Mouse (Mus musculus) heart, adult 9 months (tissue): ENCODE measurements around the gene Ikzf3.
A peak's percentile ranks its signal among the peaks of the same experiment; 100 is the strongest.

Experiments used
- DNase-seq, 2 experiments: peaks; one replicate each; pipeline ENCODE4 v3.0.0; 2022; ENCODE audit warnings: low spot score in 2 of 2

Ikzf3 gene

DNA sequence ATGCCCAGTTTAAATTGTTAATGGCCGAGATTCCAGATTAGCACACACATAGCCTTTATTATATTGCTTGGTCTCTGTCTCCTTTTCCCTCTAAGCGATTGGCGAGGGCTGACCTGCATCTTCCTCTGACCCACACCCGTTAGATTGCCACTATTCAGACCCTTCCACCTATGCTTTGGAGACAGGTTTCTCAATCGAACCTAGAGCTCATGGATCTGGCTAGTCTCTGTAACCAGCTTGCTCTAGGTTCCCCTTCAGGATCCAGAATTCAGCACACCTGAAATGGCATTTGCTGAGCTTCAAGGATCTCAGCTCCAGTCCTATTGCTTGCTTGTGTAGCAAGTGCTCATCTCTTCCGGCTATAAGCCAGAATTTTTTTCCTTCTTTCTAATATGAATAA is 23.6 kb upstream of the Ikzf3 start:
- DNase-seq = no peak

DNA sequence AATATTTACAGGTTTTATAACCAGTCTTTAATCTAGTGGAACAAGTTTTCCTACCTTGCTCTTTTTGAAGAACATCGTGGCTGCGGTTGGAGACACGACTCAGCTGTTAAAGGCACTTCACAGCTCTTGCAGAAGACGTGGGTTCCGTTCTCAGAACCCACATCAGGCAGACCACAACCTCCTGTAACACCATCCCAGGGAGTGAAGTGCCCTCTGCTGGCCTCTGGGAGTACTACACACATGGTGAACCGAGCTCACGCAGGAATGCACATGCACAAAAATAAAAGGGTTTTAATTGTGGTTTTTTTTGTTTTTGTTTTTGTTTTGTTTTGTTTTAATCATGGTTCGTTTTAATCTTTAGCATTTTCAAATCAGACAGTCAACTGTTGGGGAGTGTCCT is 22.5 kb upstream of the Ikzf3 start:
- no peak for DNase-seq

DNA sequence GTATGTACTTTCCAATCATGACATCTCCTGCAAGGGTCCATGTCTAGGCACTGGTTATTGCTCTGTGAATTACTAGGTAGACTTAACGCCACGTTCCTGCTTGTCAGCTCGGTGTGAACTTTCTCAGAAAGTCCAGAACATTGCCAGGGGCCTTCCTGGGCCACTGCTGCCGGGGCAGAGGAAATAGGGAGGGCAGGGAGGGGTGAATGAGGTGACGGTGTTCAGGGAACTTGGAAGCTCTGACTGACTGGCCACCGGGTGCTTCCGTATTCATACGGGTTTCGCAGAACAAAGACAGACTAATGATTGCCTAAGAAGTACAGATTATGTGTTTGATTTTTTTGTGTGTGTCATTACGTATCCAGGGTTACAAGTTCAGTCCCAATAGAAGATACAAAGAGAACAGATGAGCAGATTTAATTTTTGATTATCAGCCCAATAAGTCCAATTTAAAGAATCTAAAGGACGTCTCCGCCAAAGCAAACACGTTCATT is 18.1 kb upstream of the Ikzf3 start:
- DNase-seq = no peak

DNA sequence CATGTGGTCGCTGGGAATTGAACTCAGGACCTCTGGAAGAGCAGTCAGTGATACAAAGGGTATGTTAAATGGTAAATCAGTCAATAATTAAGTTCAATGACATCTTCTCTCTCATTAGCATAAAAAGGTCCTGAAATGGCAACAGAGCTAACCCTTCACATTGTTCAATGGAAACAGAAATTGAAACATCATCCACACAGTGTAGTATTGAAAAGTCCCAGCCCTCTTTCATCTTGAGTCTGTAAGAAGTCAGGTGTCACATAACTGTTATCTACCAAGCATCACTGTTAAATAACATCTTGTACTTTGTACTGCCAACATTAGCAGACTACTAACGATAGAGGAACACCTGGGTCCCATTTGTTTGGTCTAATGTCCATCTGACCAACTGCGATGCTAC is 17.2 kb upstream of the Ikzf3 start:
- no peak for DNase-seq

DNA sequence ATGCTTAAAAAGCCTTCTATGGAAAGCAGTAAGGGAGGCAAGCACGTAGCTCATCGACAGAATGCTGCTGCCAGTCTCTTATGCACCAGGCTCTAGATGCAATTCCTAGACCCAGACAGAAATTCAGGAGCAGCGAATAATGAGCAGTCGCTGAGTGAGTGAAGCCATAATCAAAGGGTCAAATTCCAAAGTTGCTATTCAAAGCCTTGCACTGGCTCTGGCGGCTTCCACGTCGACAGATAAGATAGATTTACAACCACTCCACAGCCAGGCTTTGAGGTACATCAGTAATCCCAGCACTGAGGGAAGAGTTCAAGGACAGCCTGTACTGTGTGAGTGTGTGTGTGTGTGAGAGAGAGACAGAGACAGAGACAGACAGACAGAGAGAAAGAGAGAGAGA is 15.1 kb upstream of the Ikzf3 start:
- no peak for DNase-seq

DNA sequence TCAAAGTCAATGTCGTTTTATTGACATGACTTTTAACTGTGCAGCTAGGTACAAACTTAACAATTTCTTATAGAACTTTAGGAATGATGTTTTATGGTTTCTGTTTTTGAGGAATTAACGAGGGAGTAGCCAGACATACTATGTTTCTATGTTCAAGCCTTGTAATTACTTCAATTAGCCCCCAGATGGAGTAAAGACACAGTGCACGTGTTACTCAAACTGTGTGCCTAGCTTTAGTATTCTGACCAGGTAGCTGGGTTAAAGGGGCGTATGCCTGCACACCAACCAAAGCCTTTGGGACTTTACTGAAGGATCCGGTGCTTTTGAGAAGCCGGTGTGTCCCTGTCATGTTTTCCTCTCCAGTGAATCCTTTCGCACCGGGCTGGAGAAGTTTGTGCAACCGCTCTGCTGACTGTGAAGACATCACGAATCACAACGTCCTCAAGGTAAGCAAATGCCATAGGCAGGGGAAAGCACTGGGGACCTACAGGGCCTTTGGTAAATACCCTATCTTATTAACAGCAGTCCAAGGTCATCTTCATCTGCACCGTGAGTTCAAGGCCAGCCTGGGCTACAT is 9.4 kb upstream of the Ikzf3 start:
- no peak for DNase-seq

DNA sequence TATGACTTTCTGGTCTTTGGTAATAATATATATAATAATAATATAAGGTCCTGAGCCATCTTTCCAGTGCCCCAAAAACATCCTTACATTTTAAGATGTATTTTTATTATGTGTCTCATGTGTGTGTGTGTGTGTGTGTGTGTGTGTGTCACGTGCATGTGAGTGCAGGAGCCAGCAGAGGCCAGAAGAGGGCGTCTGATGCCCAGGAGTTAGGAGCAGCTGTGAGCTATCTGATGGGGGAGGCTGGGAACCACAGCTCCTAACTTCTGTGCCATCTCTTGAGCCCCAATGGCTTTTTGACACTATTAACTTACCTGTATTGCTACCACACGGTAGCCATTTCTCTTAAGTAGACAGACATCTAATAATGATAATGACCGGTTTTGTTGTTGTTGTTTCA is 8.1 kb upstream of the Ikzf3 start:
- DNase-seq = no peak

DNA sequence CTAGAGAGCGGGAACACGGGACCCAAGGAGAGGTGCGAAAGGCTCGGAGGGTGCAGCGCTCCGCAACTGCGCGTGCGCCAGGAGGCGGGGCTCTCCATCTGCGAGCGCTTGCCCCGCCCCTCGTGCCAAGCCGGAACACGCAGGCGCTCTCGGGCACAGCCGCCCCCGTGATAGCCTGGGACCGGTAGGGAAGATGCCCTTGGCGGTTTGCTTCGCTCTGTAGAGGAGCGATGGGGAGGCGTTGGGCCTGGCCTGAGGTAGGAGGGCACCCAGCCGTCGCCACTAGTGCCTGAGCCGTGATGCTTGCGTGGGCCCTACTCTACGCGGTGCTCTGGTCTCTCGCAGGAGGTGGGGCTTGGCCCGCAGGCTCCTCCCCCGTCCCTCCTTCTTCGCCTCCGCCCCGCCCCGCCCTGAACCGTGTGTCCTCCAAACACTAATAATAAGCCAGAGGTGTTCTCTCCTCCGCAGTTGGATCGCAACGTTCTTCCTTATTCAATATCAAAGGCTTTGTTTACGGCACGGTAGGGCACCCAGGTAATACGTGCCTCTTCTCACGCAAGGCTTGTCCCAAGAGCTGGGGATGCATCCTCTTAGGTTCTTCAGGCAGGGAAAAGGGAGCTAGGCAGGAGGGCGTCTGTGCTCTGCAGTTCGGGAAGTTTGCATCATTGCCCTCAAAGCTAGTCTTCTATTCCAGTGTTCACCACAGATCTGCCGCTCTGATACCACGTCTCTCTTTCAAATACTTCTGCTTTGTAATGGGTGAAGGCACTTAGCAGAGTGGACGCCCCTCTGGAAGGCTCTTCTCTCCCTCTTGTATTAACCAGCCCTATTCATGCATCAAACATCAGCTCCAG is 5.4 kb upstream of the Ikzf3 start, which contains the start of gene Zpbp2:
TSS of gene Zpbp2 (plus strand) at position 123 of the 854 bp plus-strand sequence.
- DNase-seq = peak; percentile 85

DNA sequence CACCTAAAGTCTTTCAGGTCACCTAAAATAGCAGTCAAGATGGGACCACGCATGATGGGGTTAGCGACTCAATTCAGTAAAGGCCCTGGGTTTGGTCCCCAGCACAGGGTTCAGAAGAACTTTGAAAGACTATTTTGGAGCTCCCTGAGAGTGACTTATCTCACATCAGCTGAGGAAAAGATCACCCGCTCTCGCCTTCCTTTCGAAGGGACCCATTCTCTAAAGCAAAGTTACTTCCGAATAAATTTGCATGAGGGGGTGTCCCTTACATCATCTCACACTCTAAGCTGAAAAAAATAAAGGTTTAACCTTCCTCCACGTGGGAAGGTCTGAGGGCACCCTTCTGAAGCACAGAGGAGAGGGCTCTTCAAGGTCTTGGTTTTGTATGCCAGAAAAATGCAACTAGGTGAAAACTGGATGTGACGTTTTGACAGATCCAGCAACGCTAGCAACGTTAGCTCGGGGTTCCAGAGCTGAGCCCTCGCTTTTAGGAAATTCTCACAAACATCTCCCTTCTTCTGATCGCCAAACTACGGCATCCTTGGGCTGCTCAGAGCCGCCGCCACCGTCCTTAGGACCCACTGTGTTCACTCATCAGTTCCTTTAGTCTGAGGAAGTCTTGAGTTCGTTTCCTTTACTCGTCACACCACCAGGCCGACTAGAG is 4.6 kb upstream of the Ikzf3 start:
- peak in 1 of 2 experiments; percentile 8 for DNase-seq

DNA sequence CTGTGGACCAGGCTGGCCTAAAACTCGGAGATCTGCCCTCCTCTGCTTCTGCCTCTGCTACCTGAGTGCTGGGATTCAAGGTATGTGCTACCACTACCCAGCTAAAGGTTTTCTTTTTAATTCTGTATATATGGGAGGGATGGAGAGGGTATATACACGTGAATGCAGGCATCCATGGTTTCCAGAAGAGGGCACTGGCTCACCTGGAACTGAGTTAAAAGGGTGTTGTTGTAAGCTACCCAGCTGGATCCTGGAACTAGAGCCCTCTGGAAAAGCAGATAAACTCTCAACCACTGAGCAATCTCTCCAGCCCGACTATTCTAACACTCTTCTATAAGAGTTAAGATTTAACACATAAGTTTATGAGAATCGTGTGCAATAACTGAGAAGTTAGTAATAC is 3.5 kb upstream of the Ikzf3 start:
- DNase-seq = no peak

DNA sequence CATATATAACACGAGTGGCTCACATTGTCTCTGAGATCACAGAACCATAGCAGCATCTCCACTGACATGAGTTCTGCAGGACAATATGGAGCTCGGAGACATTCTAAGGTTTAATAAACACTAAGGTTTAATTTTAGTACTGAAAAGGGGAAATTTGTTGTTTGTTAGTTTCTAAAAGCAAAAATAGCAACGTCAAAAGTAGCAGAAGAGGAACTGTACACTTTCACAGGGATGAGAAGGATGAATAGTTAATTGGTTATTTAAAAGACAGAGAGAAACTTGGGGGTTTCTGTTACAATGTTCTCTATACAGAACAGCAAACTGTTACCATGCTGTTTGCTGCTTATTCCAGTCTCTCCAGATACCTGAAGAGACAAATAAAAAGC is 1.5 kb upstream of the Ikzf3 start:
- no peak for DNase-seq

DNA sequence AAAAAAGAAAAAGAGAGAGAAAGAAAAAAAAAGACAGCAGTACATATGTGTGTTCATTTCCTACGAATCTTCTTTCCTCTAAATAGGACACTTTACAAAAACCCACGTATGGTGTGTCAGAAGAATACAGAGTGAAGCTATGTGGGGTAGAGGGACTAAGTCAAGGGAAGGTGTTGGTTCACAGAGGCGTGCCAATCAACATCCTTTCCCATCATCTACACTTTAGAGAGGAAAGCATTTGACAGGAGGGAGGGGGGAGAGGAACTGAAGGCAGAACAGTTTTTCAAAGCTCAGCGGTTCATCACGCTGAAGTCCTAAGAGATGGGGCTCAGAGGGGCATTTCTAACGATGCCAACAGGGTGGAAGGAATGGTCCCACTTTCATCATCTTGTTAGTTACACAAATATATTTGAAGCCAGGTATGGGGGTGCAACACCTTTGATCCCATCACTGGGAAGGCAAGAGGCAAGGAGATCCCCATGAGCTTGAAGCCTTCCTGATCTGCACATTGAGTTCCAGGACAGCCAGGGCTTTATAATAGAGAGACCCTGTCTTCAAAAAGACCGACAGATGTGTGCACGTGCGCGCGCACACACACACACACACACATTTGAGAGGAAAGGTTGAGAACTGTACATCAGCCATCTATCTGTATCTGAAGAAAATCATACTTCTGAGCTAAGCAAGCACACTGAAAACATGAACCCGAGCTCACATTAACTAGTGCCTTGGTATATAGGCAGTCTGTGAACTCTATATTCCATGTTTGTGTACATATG is 887 bp upstream of the Ikzf3 start:
- DNase-seq = no peak

DNA sequence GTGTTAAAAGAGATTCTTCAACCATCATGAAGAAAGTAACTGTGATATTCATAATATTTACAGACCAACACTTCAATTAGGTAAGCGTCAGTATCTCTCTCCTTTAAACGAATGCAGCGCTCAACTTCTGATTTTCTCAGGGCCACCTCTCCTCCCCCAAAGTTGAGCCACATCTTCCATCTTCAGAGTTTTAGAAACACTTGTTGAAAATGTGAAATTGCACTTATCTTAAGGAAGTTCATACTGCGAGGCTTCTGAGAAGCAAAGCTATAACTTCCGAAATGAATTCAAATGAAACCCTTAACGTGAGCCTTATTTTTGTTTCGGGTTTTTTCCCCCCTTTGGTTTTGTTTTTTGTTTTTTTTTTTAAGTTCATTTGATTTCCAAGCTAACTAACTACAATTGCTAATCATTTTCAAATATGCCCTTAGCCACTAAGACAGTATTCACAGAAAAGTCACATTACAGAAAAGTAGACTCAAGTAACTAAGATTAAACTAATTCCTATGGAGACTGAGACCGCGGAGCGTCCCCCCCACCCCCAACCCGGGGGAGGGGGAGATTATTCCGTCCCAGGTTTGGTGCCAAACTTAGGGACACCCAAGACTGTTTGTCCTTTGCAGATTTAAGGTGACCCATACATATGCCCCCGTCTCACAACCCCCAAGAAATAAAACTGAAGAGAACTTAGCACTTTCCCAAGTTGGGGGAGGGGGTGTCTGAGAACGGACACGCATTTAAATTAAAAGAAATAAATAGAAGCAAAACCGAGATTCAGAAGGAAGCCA is 747 bp downstream of the Ikzf3 start:
- no peak for DNase-seq

DNA sequence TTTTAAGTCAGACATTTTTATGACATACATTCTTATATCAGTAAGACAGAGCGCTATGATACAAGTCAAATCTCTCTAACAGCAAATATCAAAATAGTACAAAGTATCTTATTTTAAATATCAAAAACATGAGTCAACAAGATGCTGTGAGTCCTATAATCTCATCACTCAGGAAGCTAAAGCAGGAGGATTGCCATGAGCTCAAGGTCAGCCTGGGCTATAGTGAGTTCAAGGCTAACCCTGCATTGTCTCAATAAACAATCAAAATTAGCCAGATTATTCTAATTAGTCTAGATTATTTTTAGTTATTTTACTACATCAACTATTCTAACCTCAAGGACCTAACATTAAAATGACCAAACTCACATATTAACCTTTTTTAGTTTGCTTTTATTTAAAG is 2.4 kb downstream of the Ikzf3 start:
- no peak for DNase-seq

DNA sequence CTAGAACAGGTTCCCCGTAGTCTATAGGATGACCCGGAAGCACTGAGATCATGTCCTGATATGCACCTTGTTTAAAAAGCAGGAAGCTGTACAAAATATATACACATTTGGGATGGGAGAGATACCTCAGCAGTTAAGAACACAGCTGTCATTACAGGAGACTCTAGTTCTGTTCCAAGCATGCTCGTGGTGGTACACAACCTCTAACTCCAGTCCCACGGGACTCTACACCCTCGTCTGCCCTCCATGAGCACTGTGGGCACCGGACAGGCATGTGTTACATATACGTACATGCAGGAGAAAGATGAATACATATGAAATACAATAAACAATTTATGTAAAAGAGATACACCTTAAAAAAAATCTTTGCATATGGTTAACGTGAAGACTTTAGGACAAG is 3.3 kb downstream of the Ikzf3 start:
- no peak for DNase-seq

DNA sequence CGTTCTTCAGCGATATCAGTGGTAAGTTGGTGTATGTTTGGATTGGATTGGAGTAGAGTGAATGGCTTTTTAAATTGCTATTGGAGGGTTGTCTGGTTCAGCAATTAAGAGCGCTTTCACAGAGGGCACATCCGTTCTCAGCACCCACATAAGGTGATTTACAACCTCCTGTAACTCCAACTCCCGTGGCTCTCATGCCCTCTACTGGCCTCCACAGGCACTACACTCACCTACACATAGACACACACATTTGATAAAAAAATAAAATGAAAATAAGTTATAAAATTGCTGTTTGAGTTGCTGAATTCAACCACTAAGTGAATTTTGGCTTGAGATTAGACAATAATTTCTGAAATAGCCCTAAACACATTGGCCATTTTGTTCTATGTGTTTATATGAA is 5.5 kb downstream of the Ikzf3 start:
- DNase-seq = no peak

DNA sequence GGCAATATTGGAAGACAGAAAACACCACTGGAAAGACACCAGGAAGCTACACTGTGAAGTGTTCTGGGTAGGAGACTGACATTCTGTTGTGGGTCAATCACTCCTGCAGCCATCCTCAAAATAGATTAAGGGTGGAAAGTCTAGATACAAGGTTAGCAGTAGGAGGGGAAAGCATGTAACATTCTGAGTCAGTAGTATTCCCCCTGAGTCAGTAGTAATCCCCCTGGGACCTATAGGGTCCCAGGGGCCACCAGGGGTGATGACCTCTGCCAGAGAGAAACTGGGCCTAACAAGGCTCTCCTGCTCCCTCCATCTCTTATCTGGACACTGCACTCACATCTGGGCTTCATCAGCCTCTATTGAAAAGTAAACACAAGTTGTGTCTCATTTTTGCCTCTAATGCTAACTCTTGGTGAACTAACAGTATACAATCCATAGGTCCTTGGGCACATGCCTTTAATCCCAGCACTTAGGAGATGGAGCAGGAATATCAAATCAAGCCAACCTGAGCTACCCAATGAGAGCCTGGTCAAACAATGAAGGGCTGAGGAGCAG is 8.3 kb downstream of the Ikzf3 start:
- no peak for DNase-seq

DNA sequence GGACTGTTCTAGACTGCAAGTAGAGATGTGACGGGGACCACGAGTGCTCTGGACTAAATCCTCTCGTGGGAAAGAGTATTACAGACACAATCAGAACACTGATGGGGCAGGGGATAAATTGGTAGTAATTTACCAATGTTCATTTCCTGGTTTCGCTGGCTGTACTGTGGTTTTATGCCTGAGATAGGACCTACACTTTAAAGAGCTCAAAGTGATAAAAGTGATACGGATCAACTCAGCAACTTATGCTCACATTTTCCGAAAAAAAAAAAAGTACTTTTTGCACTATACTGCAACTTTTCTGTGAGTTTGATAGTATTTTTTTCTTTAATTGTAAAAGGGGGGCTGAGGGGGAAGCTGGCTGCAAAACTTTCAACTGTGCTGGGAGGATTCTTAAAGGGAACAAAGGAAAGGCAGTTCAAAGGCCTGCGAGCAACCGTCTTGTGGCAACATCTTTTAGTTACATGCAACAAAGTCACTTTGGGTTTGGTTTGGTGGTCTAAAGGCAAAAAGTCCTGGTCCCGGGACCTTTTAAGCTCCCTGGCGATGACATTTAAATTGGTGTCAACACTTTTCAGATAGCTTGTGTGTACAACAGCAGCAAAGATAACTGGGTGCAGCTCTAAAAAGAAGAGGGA is 18.9 kb downstream of the Ikzf3 start:
- DNase-seq = no peak

DNA sequence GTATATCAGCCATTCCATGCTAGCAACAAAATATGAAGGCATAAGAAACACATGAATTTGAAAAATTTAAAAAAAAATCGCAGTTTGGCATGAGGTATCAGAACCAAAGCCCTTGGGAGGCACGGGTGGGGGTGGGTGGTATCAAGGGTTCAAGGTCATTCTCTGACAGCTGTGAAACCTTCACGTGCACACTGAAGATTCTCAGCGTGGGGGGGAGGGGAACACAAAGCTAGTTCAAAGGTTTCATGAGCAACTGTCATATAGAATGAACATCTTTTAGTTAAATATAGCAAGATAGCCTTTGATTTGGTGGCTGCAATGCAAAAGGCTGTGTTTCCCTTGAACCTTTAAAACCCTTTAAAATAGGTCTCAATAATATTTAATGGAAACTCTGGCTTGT is 20.7 kb downstream of the Ikzf3 start:
- no peak for DNase-seq

DNA sequence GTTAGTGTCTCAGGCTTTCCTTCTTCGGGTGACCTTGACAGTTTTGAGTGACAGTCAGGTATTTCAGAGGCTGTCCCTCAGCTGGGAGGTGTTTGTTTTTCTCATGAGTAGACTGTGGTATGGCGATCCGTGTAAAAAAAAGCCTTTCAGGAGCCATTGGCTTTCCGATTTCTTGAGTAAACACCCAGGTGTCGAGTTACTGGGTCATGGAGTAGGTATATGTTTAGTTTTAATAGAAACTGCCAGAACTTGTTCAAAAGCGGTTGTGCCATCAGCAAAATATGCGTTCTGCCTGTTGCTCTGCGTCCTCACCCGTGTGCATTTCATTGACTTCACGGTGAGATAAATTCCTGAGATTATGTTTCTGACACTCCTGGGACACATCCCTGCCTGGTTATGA is 25.4 kb downstream of the Ikzf3 start:
- no peak for DNase-seq
